Mouse (Mus musculus) layer of hippocampus, postnatal 25 days (tissue): ENCODE data around the gene Zbtb38. TPM values are rescaled to one million over a fixed set of nuclear protein-coding genes. Genes with fewer than 3 reads are reported as not detected.
A peak's percentile ranks its signal among the peaks of the same experiment; 100 is the strongest.
"Not testable (repeated sequence)": the region's sequence is repeated elsewhere in the genome, so short reads cannot be mapped to it uniquely, and the experiment has no call there.

Experiments
- DNase-seq, 2 experiments: peaks; one replicate each; pipeline ENCODE4 v3.0.0; 2022; ENCODE audit warnings: mixed read lengths in 2 of 2, low spot score in 1 of 2; ENCODE audit errors: extremely low spot score in 1 of 2
- total RNA-seq, 2 experiments: library from RNA; stranded (reverse); gene quantifications; 2 replicates each; pipeline ENCODE4 v1.2.3; 2021

Zbtb38 gene
- total RNA-seq, 2 experiments from 2014 or later = 53.0 to 54.6 TPM

DNA sequence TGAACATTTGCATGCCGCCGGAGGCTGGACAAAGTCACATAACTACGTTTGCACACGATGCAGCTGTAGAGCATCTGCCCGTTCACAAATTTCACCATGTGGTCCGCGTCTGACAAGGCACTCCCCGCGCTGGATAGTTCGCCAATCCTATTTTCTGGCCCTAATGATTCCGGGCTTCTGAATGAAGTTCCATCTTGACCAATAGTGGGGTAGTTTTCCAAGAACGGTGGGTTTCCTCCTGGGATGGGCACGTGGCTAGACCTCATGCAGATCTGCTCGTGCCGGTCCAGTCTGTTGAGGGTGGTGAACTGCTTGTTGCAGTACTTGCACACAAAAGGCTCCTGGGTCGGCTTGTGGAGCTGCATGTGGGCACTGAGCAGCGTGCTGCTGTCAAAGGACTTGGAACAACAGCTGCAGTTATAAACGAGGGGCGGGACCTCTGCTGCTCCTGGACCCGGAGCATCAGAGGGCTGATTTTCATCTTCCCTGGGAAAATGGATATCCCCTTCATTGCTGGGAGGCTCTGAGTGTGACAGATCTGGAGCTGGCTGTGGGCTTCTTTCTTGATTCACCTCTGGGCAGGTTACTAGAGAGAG, 64.9 kb downstream of the Zbtb38 start:
- DNase-seq = no peak

DNA sequence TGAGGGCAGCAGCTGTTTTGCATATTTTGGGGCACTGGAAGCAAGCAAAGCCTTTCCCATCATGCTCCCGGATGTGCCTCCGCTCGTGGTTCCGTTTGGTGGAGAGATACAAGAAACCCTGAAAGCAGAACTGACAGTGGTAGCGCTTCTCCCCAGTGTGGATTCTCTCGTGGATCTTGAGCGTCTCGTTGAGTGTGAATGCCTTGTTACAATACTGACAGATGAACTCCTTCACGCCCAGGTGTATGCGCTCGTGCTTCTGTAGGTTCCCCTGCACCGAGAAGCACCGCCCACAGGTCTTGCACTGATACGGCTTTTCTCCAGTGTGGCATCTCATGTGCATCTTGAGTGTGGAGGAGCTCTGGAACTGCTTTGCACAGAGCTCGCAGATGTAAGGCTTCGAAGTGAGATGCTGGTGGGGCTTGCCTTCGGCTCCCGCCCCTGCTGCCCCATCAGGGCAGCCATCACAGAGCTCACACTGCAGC, 67.0 kb downstream of the Zbtb38 start:
- no peak for DNase-seq

DNA sequence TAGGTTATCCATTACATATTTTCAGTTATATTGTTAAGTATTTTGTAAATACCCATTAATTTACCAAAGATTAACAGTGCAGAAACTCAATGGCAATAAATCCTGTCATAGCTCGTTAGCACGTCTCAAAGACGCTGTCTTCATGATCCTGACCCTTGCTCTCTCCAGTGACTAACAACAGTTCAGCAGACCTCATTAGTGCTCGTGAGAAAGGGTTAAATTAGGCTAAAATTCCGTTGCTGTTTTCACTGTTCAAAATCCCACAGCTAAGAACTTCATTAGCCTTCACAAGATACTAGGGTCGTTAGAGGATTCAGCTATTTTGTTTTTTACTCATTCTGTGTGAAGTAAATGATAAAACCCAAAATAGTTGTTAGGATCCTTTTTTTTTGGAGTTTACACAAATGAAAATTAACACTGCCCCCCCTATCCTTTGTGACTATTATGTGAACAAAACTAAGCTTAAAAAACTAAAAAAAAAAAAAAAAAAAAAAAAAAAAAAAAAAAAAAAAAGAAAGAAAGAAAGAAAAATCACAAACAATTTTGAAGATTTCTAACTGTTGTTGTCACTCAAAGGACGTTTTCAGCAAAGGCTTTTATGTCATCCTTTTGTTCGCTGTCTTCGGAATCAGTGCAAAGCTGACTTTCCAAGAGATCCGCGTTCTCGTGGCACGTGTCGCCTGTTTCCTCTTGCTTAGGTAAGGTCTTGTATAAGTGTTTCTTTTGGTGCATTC, 67.6 kb downstream of the Zbtb38 start:
- DNase-seq = no peak

DNA sequence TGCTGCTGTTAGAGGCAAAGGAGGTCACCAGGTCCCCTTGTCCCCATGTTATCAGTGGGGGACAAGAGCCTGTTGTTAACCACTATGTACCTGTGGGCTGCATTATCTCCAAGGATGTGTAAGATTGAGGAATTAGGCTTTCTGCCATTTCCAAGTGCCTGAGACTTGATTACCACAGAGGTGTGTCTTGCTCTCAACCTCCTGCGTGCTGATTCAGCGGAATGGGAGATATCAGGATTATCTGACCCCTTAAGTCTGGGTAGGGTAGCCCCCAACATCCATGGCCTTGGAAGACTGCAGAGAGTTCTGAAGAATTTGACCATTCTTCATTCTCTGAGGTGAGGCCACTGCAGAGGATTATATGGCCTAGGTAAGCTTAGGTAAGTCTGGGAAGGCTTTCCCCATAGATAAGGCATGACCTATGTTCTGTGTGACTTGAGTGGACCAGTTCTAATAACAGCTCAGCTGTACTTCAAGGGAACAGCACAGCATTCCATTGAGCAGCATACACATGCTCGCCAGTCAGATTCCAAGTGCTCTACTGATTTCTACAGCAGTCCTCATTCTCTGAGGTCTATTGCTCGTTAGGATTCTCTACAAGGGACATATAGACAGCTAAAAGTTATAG, 68.4 kb downstream of the Zbtb38 start:
- no peak for DNase-seq

DNA sequence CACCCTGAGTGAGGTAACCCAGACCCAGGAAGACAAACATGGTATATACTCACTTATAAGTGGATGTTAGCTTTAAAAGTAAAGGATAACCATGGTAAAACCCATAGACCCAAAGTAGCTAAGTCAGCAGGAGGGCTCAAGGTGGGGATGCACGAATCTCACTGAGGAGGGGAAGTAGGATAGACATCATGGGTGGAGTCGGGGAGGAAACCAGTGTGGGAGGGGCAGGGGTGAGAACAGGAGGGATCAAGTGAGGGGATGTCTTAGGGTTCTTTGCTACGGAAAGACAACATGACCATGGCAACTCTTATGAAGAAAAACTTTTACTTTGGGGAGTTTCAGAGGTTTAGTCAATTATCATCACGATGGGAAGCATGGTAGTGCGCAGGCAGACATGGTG, 74.0 kb downstream of the Zbtb38 start:
- no peak for DNase-seq

DNA sequence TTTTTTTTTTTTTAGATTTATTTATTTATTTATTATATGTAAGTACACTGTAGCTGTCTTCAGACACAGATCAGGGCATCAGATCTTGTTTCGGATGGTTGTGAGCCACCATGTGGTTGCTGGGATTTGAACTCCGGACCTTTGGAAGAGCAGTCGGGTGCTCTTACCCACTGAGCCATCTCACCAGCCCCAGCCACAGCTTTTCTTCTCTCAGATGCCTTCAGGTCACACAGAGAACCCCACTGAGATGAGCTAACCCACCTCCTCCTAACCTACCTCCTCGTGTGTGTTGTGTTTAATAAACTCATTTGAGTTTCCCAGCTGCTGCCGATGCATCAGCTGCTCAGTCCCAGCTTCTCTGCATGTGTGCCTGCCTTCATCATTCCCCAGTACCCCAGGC, 74.9 kb downstream of the Zbtb38 start:
- not testable (repeated sequence) for DNase-seq

DNA sequence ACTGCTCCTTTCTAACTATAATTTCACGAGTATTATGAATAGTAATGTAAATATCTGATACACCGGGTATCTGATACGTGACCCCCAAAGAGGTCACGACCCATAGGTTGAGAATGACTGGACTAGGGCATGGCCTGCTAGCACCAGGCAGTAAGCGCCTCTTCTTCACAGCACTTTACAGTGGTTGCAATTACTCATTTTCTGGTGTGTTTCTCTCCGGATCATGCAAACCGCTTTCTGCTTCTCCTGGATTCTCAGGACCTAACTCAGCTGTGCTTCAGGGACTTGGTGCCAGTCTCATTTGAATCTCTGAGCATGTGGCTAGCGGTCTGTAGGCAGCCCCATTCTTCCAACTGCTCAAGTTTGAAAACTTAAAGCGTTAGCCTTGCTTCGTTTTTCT, 76.0 kb downstream of the Zbtb38 start:
- DNase-seq = no peak

DNA sequence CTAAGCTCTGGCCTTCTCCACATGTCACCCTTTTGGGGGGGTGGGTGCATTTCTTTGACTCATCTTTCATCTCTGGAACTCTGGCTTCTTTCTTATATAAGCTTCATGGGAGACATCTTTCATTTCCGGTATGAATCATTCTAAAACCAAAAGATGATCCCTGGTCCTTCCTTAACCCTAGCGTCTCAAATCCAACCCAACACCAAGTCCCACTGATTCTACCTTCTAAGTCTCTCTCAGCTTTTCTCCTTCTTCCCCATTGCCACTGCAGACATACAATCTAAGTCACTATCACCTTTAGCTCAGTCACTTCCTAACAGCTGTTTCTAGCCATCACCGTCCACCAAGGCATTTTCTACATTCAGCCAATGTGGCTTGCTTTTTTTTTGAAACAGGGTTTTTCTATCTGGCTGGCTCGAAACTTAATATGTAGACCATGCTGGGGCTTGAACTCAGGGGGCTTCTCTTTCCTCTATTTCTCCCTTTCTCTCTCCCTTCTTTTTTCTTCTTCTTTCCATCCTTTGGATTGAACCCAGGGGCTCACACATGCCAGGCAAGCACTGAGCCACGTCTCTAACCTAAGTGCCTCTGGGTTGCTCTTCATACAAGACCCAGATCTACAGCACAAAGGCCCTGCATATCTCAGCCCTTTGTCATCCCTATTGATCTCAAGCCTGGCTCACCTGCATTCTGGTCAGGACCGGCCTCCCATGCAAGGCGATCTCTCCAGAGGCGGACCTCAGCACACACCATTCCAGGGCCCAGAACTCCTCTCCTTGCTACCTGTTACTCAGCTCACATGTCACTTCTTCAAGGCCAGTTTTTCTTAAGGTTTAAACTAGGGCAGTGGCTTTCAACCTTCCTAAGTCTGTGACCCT, 76.6 kb downstream of the Zbtb38 start:
- no peak for DNase-seq

DNA sequence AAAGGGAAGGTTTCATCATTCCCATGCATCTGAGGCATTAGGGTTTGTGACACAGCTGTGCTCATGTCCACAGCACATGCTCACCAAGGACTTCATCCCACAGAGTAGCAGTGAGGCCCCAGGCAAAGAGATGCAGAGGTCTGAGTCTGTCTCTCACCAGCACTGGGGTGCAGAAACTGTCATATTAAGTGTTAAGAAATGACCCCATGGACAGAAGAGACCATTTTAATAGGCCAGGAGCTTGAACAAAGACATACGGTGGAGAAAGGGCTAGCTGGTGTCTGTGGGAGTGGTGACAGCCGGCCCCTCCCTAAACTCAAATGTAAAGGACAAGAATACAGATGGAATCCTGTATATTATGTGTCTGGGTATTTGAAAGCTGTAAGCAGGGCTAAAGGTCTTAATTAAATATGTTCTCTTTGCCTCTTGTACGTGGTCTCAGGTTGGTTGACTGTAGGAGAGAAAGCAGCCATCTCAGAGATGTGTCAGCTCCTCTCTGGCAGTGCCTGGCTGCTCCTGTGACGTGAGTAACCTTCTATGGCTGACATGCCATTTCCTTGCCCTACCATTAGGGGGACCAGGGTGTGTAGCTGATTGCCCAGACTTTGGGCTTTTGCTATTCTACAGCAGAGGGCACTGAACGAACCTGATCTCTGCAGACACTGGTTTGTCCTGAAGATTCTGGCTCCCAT, 77.4 kb downstream of the Zbtb38 start:
- DNase-seq = no peak

DNA sequence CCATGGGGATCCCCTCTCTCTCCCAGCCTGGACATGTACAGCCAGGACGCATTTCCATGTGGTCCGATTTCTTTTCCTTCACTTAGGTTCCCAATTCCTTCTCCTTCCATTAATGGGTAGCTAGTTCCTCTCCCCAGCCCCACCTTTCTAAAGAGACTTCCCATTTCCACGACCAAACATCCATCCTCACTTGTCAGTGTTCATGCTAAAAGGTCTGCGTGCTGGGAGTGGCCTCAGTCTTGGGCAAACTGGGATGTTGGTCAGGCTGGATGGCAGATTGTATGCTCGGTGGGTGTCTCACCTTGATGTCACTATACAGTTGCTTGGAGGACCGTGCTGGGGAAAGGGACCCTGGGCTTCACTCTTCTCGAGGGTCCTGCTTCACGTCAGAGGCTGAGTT, 78.3 kb downstream of the Zbtb38 start:
- DNase-seq = no peak

DNA sequence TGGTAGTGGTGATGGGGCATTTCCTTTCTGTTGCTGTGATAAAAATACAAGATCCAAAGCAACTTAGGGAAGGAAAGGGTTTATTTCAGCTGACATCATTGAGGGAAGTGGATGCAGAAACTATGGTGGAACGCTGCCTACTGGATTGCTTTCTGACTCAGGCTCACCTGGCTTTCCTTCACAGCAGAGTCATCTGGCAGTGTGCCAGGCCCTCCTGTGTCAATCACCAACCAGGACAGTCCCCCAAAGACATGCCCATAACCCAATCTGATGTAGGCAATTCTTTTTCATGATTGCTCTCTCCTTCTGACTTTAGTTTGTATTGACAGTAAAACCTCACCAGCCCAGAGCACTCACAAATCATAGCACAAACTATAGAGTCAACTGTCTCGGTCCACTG, 80.2 kb downstream of the Zbtb38 start:
- DNase-seq = no peak

DNA sequence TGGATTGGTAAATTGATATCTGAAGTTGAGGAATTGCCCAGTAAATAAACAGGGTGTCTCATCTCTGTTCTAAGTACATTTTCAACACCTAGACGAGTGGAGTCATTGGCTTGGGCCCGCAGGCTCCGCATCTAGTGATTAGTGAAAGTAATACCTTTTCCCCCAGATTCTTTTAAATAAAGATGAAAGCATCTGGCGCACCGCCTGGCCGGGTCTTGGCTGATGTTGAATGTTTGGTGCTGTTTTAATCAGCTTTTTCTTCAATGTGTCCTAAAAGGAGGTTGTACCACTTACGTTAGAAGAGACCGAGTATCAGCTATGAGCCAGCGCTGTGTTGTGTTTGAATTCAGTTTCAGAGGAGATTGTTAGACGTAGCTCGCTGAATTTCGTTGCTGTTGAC, 81.4 kb downstream of the Zbtb38 start:
- DNase-seq = no peak

DNA sequence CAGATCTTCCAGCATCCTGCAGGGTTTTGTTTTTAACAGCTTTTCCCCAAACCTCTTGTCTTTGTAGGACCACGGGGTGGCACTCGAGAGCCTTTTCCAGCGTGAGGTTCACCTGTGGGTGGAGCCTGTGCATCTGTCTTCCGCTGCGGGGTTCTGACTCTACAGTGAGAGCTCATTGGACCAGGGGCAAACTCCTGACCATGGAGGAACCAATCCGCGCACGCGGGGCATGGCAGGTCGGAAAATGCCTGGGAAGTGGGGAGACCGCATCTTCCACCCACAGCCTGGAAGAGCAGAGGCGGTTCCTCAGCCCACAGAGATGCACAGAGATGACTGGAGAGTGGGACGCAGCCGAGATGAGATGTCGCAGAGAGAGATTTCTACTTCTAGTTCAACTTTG, 82.8 kb downstream of the Zbtb38 start:
- DNase-seq = peak; percentile 82 to 90

DNA sequence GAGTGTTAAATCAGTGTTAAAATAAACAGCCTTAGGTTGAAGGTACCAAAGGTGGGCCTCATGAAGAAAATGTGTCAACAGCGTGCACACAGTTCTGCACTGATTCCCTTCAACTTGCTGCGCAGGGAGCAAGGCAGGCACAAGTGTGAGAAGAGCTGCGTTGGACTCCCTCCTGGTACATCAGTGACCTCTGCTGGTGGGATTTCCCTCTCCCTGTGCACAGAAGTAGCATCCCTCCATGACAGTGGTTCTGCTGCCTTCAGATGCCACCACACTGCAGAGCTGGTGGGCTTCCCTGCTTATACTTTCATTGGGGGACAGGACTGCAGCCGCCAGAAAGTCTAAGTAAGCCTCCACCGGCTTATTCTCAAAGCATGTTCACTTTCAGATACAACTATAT, 84.0 kb downstream of the Zbtb38 start:
- DNase-seq = peak; percentile 62 to 82

DNA sequence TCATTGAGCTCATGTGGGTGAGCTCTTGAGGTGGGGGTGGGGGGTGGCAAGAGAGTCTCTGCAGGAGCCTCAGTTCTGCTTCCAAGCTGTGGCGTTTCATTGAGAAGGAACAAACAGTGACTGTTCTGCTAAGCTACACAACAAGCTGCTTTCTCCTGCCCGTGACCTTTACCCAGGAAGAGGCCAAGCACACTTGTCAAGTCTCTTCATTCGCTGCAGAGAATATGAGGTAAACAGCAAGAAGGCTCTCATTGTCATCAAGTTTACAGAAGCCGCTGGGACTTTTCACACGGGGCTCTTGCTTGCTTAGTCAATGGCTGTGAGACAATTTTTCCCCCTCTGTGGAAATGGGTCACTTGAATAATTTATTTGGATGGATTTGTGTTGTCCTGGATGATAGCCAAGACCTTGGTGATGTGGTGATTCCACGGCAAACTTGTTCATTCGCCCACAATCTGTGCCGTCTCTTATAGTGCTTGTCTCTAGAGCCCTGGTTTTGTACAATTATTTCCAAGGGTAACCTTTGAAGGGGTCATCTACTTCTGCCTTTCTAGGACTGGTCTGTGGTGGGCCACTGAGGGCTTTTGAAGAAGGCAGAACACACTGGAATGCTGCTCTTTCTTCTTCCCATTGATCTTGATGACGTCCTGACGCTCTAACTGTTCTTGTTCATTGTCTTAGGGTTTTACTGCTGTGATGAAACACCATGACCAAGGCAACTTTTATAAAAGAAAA, 92.0 kb downstream of the Zbtb38 start:
- DNase-seq = no peak

DNA sequence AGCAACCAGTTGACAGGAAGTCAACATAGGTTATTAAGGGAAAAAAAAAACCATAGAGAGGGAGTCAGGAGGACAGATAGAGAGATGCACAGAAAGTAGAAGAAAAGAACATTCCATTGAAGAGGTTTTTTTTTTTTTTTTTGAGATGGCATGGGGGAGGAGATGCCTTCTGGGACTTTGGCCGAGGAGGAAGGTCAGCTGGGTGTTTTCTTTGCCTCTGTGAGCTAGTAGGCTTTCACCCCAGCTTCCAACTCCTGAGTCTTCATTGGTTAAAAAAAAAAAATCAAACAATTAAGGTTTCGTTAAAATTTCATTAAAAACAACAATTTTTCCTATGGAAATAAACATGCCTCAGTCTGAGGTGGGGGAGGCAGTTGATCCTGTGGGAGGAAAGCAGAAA, 92.8 kb downstream of the Zbtb38 start:
- no peak for DNase-seq

DNA sequence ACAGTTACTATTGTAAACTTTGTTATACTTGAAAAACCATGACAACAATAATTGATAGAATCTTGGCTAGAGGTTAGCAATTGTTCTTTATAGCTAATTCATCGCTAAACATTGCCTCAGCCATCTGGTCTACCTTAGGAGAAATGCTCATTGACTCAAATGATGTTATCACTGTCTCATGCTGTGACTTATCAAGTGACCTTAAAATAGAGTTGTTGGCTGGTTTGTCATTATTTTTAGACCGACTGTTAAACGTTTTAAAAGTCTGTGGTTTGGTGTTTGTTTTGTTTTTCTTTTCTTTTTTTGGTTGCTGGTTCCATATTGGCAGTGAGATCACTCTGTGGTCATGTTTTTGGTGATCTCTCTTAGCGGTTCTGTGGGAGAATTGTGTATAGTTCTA, 99.1 kb downstream of the Zbtb38 start:
- DNase-seq = no peak

DNA sequence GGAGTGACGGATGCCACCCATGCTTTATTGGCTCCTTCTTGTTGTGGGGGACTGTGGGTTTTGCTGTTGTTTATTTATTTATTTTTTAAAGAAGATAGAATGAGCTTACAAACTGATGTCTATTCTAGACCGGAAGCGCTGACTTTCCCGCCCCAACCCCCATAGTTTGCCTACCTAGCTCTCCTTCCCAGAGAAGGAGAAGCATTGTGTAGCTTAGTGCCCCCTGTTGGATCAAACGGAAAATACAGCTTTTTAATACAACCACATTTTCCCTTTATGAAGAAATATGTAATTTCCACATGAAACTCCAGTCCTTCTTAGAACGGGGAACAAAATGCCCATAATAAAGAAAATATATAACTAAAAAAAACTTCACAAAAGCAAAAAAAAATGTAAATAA, 99.9 kb downstream of the Zbtb38 start:
- no peak for DNase-seq

DNA sequence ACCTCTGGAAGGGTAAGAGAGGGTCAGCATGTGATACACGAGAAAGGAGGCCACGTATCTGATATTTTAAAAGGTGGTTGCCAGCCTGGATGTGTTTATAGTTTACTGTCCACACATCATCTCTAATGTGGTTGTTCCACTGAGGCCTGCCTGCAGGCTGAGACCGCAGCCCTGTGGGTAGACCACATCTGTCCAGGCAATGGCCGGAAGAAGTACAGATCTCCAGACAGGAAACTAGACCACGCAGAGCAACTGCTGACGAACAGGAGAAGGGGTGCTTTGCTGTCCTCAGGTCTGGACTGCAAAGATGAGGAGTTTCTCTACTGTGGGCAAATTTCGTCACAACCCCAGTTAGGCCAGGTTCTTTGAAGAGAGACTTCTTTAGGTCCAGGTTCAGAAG, 101.8 kb downstream of the Zbtb38 start:
- no peak for DNase-seq

DNA sequence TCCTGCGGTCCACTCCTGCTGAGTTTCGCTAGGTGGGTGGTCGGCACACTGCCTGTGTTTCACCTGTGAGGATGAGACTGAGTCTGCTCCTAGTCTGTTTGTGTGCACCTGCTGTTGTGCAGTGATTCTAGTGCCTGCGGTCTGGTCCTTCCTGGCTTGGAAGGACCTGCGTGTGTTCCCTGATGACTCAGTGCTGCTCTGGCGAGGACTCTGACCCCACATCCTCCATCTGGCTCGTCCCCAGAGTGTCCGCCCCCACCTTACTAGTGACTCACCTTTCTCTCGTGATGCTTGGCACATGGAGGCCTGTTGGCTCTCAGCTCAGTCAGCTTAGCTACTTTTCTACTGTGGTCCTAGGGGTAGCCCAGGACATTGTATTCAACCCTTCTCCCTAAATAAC, 102.7 kb downstream of the Zbtb38 start:
- DNase-seq = no peak
